Mouse (Mus musculus) ES-E14 (cell line): Measurements from ENCODE around the gene Npc1l1.

ENCODE experiments used
- HCFC1 ChIP-seq: IDR thresholded peaks from 2 replicates; pipeline ENCODE4 v1.6.1; 2012; ENCODE audit warnings: low read length, inconsistent platforms, borderline replicate concordance; ENCODE audit not compliant: insufficient read depth
- MAFK ChIP-seq: IDR thresholded peaks from 2 replicates; pipeline ENCODE4 v1.6.1; 2014; ENCODE audit warnings: mild to moderate bottlenecking, low read depth, low read length, inconsistent platforms; ENCODE audit not compliant: insufficient read depth

GRCm38 (mm10) chr11:6198449-6198848 is 31.5 kb downstream of the Npc1l1 start:
- no peak for TF ChIP-seq HCFC1
- TF ChIP-seq MAFK: no peak
